Mouse (Mus musculus) midbrain, embryonic 15.5 days (tissue): ENCODE results near the gene Pappa2. TPM values are rescaled to one million over a fixed set of nuclear protein-coding genes. Genes with fewer than 3 reads are reported as not detected.

ENCODE experiments used
- ATAC-seq: fragments of 200-750 bp; cut with Nextera tagmentation; replicated peaks from 2 replicates; pipeline ENCODE4 v1.8.0; 2017; ENCODE audit warnings: moderate TSS enrichment
- H3K27ac ChIP-seq: fragments of 300-500 bp; sonication (generic); 2 replicates; pipeline ENCODE4 v1.5.1; 2015; ENCODE audit warnings: mild to moderate bottlenecking, inconsistent platforms
- H3K27me3 ChIP-seq: fragments of 300-500 bp; sonication (generic); replicated peaks from 2 replicates; pipeline ENCODE4 v1.6.1; 2015; ENCODE audit warnings: inconsistent platforms
- H3K36me3 ChIP-seq: fragments of 300-500 bp; sonication (generic); replicated peaks from 2 replicates; pipeline ENCODE4 v1.6.1; 2015; ENCODE audit warnings: inconsistent platforms
- H3K4me1 ChIP-seq: fragments of 300-500 bp; sonication (generic); 2 replicates; pipeline ENCODE4 v1.6.1; 2015; ENCODE audit warnings: inconsistent platforms
- H3K4me2 ChIP-seq: fragments of 300-500 bp; sonication (generic); 2 replicates; pipeline ENCODE4 v1.6.1; 2015; ENCODE audit warnings: inconsistent platforms, mild to moderate bottlenecking, moderate library complexity
- H3K4me3 ChIP-seq: fragments of 300-500 bp; sonication (generic); 2 replicates; pipeline ENCODE4 v1.5.1; 2015; ENCODE audit warnings: mild to moderate bottlenecking, inconsistent platforms
- H3K9ac ChIP-seq: fragments of 300-500 bp; sonication (generic); 2 replicates; pipeline ENCODE4 v1.6.1; 2015; ENCODE audit warnings: mild to moderate bottlenecking, inconsistent platforms
- H3K9me3 ChIP-seq: fragments of 300-500 bp; sonication (generic); 2 replicates; pipeline ENCODE4 v1.6.1; 2016; ENCODE audit warnings: inconsistent platforms
- WGBS: fragments of 180-500 bp; shearing (Covaris S2); methylation state at CpG from one replicate; pipeline ENCODE4 v1.1.7; 2015; ENCODE audit warnings: mixed read lengths; 5-methylcytosine and 5-hydroxymethylcytosine counted together
- polyA plus RNA-seq: library from polyadenylated mRNA; unstranded; fragments of >200 nt; fragmentation: Nextera tagmentation; extraction: Ambion mirVana; gene quantifications from 2 replicates; pipeline ENCODE4 v1.2.1, GENCODE M21; 2015

Gene Pappa2
- polyA plus RNA-seq, 1 experiment from 2014 or later, result 0.63 TPM

GRCm38 (mm10) chr1:158740161-158740766, 240.0 kb downstream of the Pappa2 start:
- Histone ChIP-seq H3K9me3 (no peaks in the 10 kb centered on the region), H3K4me3 (no peak overlapping the region), H3K9ac (no peak overlapping the region), H3K4me2 (no peak overlapping the region), H3K36me3 (no peaks in the 10 kb centered on the region), H3K4me1 (peaks cover 4% of the 10 kb centered on the region; the same call in 1 of the 2 replicates), H3K27me3 (no peaks in the 10 kb centered on the region), H3K27ac (no peak overlapping the region)
- no peak for ATAC-seq
- WGBS, result 65% methylated on average over 6 of the region's 6 CpGs

- H3K4me3 ChIP-seq, result no peak overlapping the region
- H3K27me3 ChIP-seq, result no peaks in the 10 kb centered on the region
- H3K36me3 ChIP-seq, result no peaks in the 10 kb centered on the region
- H3K9me3 ChIP-seq, result no peaks in the 10 kb centered on the region
- no peak overlapping the region for H3K4me2 ChIP-seq
- no peak overlapping the region for H3K9ac ChIP-seq
- H3K4me1 ChIP-seq, result peaks cover 4% of the 10 kb centered on the region; the same call in 1 of the 2 replicates
- no peak overlapping the region for H3K27ac ChIP-seq
- 20% methylated on average over 5 of the region's 5 CpGs for WGBS
- no peak for ATAC-seq
Observed at GRCm38 (mm10) chr1:158739132-158739919, 241.0 kb downstream of the Pappa2 start.

GRCm38 (mm10) chr1:158732868-158733496, 247.3 kb downstream of the Pappa2 start:
- H3K4me2 ChIP-seq, result no peak overlapping the region
- ATAC-seq, result no peak
- H3K9me3 ChIP-seq, result no peaks in the 10 kb centered on the region
- H3K9ac ChIP-seq, result no peak overlapping the region
- H3K4me3 ChIP-seq, result no peak overlapping the region
- no peak overlapping the region for H3K27ac ChIP-seq
- H3K4me1 ChIP-seq, result no peaks in the 10 kb centered on the region
- no peaks in the 10 kb centered on the region for H3K27me3 ChIP-seq
- no peaks in the 10 kb centered on the region for H3K36me3 ChIP-seq
- 70% methylated on average over 4 of the region's 4 CpGs for WGBS

GRCm38 (mm10) chr1:158713301-158714095, 266.8 kb downstream of the Pappa2 start:
- H3K4me2 ChIP-seq, result no peak overlapping the region
- H3K36me3 ChIP-seq, result no peaks in the 10 kb centered on the region
- H3K4me3 ChIP-seq, result no peak overlapping the region
- H3K9me3 ChIP-seq, result no peaks in the 10 kb centered on the region
- no peak for ATAC-seq
- H3K4me1 ChIP-seq, result no peaks in the 10 kb centered on the region
- H3K9ac ChIP-seq, result no peak overlapping the region
- H3K27me3 ChIP-seq, result no peaks in the 10 kb centered on the region
- H3K27ac ChIP-seq, result no peak overlapping the region
- 30% methylated on average over 5 of the region's 5 CpGs for WGBS

GRCm38 (mm10) chr1:158701336-158701735, 279.0 kb downstream of the Pappa2 start:
- H3K27ac ChIP-seq, result no peak overlapping the region
- ATAC-seq, result no peak
- no peaks in the 10 kb centered on the region for H3K27me3 ChIP-seq
- no peak overlapping the region for H3K4me3 ChIP-seq
- H3K4me2 ChIP-seq, result no peak overlapping the region
- no peaks in the 10 kb centered on the region for H3K36me3 ChIP-seq
- H3K9ac ChIP-seq, result no peak overlapping the region
- WGBS, result 88% methylated on average over 1 of the region's 1 CpGs
- no peaks in the 10 kb centered on the region for H3K4me1 ChIP-seq
- H3K9me3 ChIP-seq, result no peaks in the 10 kb centered on the region

- no peaks in the 10 kb centered on the region for H3K36me3 ChIP-seq
- H3K4me1 ChIP-seq, result no peaks in the 10 kb centered on the region
- H3K4me2 ChIP-seq, result no peak overlapping the region
- no peaks in the 10 kb centered on the region for H3K27me3 ChIP-seq
- H3K9ac ChIP-seq, result no peak overlapping the region
- H3K27ac ChIP-seq, result no peak overlapping the region
- no peaks in the 10 kb centered on the region for H3K9me3 ChIP-seq
- WGBS, result 76% methylated on average over 2 of the region's 2 CpGs
- no peak overlapping the region for H3K4me3 ChIP-seq
- no peak for ATAC-seq
Observed at GRCm38 (mm10) chr1:158700147-158700546, 280.1 kb downstream of the Pappa2 start.

GRCm38 (mm10) chr1:158699276-158699675, 281.0 kb downstream of the Pappa2 start:
- H3K4me3 ChIP-seq, result no peak overlapping the region
- WGBS, result 91% methylated on average over 2 of the region's 2 CpGs
- H3K36me3 ChIP-seq, result no peaks in the 10 kb centered on the region
- no peak overlapping the region for H3K9ac ChIP-seq
- no peaks in the 10 kb centered on the region for H3K9me3 ChIP-seq
- H3K4me2 ChIP-seq, result no peak overlapping the region
- no peak for ATAC-seq
- no peaks in the 10 kb centered on the region for H3K4me1 ChIP-seq
- no peak overlapping the region for H3K27ac ChIP-seq
- H3K27me3 ChIP-seq, result no peaks in the 10 kb centered on the region

GRCm38 (mm10) chr1:158697859-158698569, 282.3 kb downstream of the Pappa2 start:
- Histone ChIP-seq H3K9me3 (no peaks in the 10 kb centered on the region), H3K4me1 (no peaks in the 10 kb centered on the region), H3K4me3 (no peak overlapping the region), H3K4me2 (no peak overlapping the region), H3K36me3 (no peaks in the 10 kb centered on the region), H3K27me3 (no peaks in the 10 kb centered on the region), H3K27ac (no peak overlapping the region), H3K9ac (no peak overlapping the region)
- no peak for ATAC-seq
- 89% methylated on average over 10 of the region's 10 CpGs for WGBS

- Histone ChIP-seq H3K4me2 (no peak overlapping the region), H3K9me3 (no peaks in the 10 kb centered on the region), H3K36me3 (no peaks in the 10 kb centered on the region), H3K4me1 (no peaks in the 10 kb centered on the region), H3K27me3 (no peaks in the 10 kb centered on the region), H3K4me3 (no peak overlapping the region), H3K9ac (no peak overlapping the region), H3K27ac (no peak overlapping the region)
- ATAC-seq, result no peak
- 71% methylated on average over 3 of the region's 3 CpGs for WGBS
Observed at GRCm38 (mm10) chr1:158697423-158697822, 282.9 kb downstream of the Pappa2 start.

GRCm38 (mm10) chr1:158687726-158688125, 292.6 kb downstream of the Pappa2 start:
- H3K4me2 ChIP-seq, result no peak overlapping the region
- peaks cover 13% of the 10 kb centered on the region; the same call in 1 of the 2 replicates for H3K36me3 ChIP-seq
- ATAC-seq, result no peak
- WGBS, result 65% methylated on average over 1 of the region's 1 CpGs
- H3K27ac ChIP-seq, result no peak overlapping the region
- no peaks in the 10 kb centered on the region for H3K4me1 ChIP-seq
- H3K27me3 ChIP-seq, result no peaks in the 10 kb centered on the region
- H3K9ac ChIP-seq, result no peak overlapping the region
- H3K4me3 ChIP-seq, result no peak overlapping the region
- no peaks in the 10 kb centered on the region for H3K9me3 ChIP-seq

- peaks cover 17% of the 10 kb centered on the region; the same call in 1 of the 2 replicates for H3K36me3 ChIP-seq
- no peak overlapping the region for H3K9ac ChIP-seq
- 39% methylated on average over 3 of the region's 3 CpGs for WGBS
- no peak overlapping the region for H3K4me3 ChIP-seq
- no peak overlapping the region for H3K4me2 ChIP-seq
- peak; percentile 86 for ATAC-seq
- no peaks in the 10 kb centered on the region for H3K9me3 ChIP-seq
- H3K27me3 ChIP-seq, result no peaks in the 10 kb centered on the region
- H3K4me1 ChIP-seq, result no peaks in the 10 kb centered on the region
- H3K27ac ChIP-seq, result no peak overlapping the region
Observed at GRCm38 (mm10) chr1:158669971-158670592, 310.2 kb downstream of the Pappa2 start.
